Mouse (Mus musculus) gastrocnemius, adult 2 months (tissue): ENCODE data around the gene Prpf19. TPM values are rescaled to one million over a fixed set of nuclear protein-coding genes. Genes with fewer than 3 reads are reported as not detected.

ENCODE experiments used
- DNase-seq: peaks from one replicate; pipeline ENCODE4 v3.0.0; 2022
- H3K27ac ChIP-seq: fragments of 200-600 bp; 2 replicates; pipeline ENCODE4 v1.8.1; 2022; ENCODE audit warnings: mild to moderate bottlenecking
- H3K4me3 ChIP-seq: fragments of 200-600 bp; 2 replicates; pipeline ENCODE4 v1.8.1; 2022; ENCODE audit warnings: mild to moderate bottlenecking, moderate library complexity
- CTCF ChIP-seq: fragments of 200-600 bp; IDR thresholded peaks from 2 replicates; pipeline ENCODE4 v1.8.1; 2022; ENCODE audit warnings: antibody characterized with exemption, mild to moderate bottlenecking, moderate library complexity
- intact Hi-C: fragments of 180-260 bp; cut with DNase I; formaldehyde crosslinking; loops from one replicate; pipeline ENCODE4 v1.15.1; 2025
- total RNA-seq, 2 experiments: library from RNA; stranded (reverse); gene quantifications; 2 replicates each; pipeline ENCODE4 v1.2.3; 2021

Gene Prpf19
- total RNA-seq, 2 experiments from 2014 or later, result 150 to 184 TPM

- peak; percentile 21; the same call in 1 of the 2 replicates for TF ChIP-seq CTCF
- Histone ChIP-seq H3K4me3 (no peak overlapping the region), H3K27ac (peak overlapping the region; percentile 75)
- intact Hi-C loops, result no loop called here
- DNase-seq, result peak; percentile 86
Observed at GRCm38 (mm10) chr19:10900315-10900714, 5.3 kb downstream of the Prpf19 start.

- intact Hi-C loops, result no loop called here
- Histone ChIP-seq H3K4me3 (no peak overlapping the region), H3K27ac (peak overlapping the region; percentile 75)
- no peak for TF ChIP-seq CTCF
- no peak for DNase-seq
Observed at GRCm38 (mm10) chr19:10901046-10901445, 6.0 kb downstream of the Prpf19 start.

GRCm38 (mm10) chr19:10904512-10904911 is 9.5 kb downstream of the Prpf19 start:
- Histone ChIP-seq H3K27ac (peak overlapping the region; percentile 98), H3K4me3 (peak overlapping the region; percentile 25; the same call in 1 of the 2 replicates)
- TF ChIP-seq CTCF, result no peak
- intact Hi-C loops, result no loop called here
- DNase-seq, result no peak

- Histone ChIP-seq H3K27ac (peak overlapping the region; percentile 98), H3K4me3 (peak overlapping the region; percentile 71)
- TF ChIP-seq CTCF, result no peak
- intact Hi-C loops, result no loop called here
- DNase-seq, result peak; percentile 90
Observed at GRCm38 (mm10) chr19:10904927-10905727, 10.1 kb downstream of the Prpf19 start.

GRCm38 (mm10) chr19:10905728-10906000 is 10.6 kb downstream of the Prpf19 start:
- peak overlapping the region; percentile 71 for H3K4me3 ChIP-seq
- H3K27ac ChIP-seq, result peak overlapping the region; percentile 98
- intact Hi-C loops, result no loop called here
- no peak for DNase-seq
- TF ChIP-seq CTCF, result no peak

- H3K27ac ChIP-seq, result peak overlapping the region; percentile 98
- H3K4me3 ChIP-seq, result no peak overlapping the region
- intact Hi-C loops, result loop anchor here (2.0 kb wide), 1 partner anchor 51 kb away; no protein-coding TSS in a partner anchor
- peak; percentile 74 for DNase-seq
- TF ChIP-seq CTCF, result peak; percentile 82
Observed at GRCm38 (mm10) chr19:10907891-10908290, 12.9 kb downstream of the Prpf19 start.

GRCm38 (mm10) chr19:10909087-10909721 is 14.2 kb downstream of the Prpf19 start:
- intact Hi-C loops, result loop anchor here (2.0 kb wide), 1 partner anchor 50 kb away; no protein-coding TSS in a partner anchor
- H3K27ac ChIP-seq, result peak overlapping the region; percentile 98

GRCm38 (mm10) chr19:10914291-10914690 is 19.3 kb downstream of the Prpf19 start:
- intact Hi-C loops, result no loop called here
- TF ChIP-seq CTCF, result no peak
- Histone ChIP-seq H3K4me3 (no peak overlapping the region), H3K27ac (peak overlapping the region; percentile 48; the same call in 1 of the 2 replicates)
- peak; percentile 45 for DNase-seq

More at GRCm38 (mm10) chr19:10909087-10909721, 14.2 kb downstream of the Prpf19 start:
- H3K4me3 ChIP-seq, result no peak overlapping the region
- TF ChIP-seq CTCF, result no peak
- DNase-seq, result no peak

GRCm38 (mm10) chr19:10914870-10915269 is 19.8 kb downstream of the Prpf19 start:
- intact Hi-C loops, result no loop called here
- H3K4me3 ChIP-seq, result no peak overlapping the region
- peak overlapping the region; percentile 48; the same call in 1 of the 2 replicates for H3K27ac ChIP-seq
- no peak for TF ChIP-seq CTCF
- DNase-seq, result no peak

GRCm38 (mm10) chr19:10916506-10916905 is 21.5 kb downstream of the Prpf19 start:
- no peak overlapping the region for H3K4me3 ChIP-seq
- DNase-seq, result no peak
- no peak overlapping the region for H3K27ac ChIP-seq
- TF ChIP-seq CTCF, result no peak
- intact Hi-C loops, result no loop called here

GRCm38 (mm10) chr19:10918321-10918991 is 23.4 kb downstream of the Prpf19 start:
- DNase-seq, result no peak
- H3K27ac ChIP-seq, result no peak overlapping the region
- no peak for TF ChIP-seq CTCF
- intact Hi-C loops, result no loop called here
- H3K4me3 ChIP-seq, result no peak overlapping the region

- no peak within 1 kb of the TSS for H3K27ac ChIP-seq
- no peak within 1 kb of the TSS for H3K4me3 ChIP-seq
- no peak for DNase-seq
- intact Hi-C loops, result no loop called here
- no peak for TF ChIP-seq CTCF
Observed at GRCm38 (mm10) chr19:10920532-10920931, 25.5 kb downstream of the Prpf19 start, which contains the start of gene Zp1. Gene Zp1, minus strand, starts transcription at chr19:10920632.

GRCm38 (mm10) chr19:10921058-10921457 is 26.0 kb downstream of the Prpf19 start:
- Histone ChIP-seq H3K4me3 (no peak overlapping the region), H3K27ac (no peak overlapping the region)
- DNase-seq, result no peak
- intact Hi-C loops, result no loop called here
- no peak for TF ChIP-seq CTCF
